Comparison of ENCODE assay signal across 21 mouse cellular contexts in the genomic region with DNA sequence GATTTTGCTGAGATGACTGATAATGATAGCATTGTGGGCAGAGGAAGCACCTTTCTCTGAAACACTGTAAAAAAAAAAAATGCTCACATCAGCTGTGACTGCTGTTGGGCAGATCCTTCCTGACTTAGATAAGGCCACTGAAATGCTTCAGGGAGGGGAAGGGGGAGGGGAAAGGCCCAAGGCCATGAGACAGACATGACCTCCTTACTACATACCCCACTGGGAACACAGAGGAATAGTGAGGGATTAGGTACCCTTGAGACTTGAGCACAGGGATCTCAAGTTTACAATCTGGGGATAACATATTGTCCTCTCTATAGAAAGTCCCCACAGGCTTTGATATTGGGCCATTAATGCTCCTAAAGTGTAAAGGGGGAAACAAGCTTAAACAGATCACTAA.
A peak's percentile ranks its signal among the peaks of the same experiment; 100 is the strongest.
DNase-seq lines count a peak whose midpoint lies in the region; ATAC-seq and TF ChIP-seq lines count a peak whose summit lies in the region.
"Had no signal": no experiment of that assay in that cellular context is flagged by ENCODE, and none has a peak within 500 bp of the region (broad histone marks: within the 10 kb centered on the region; RNA-seq: fewer than 3 reads in every experiment).

No protein-coding gene starts in this region.

- H3K4me1 ChIP-seq in heart, embryonic 15.5 days (replicated peaks): no peaks in the 10 kb centered on the region
- H3K4me1 ChIP-seq in liver, adult 2 months (ENCODE audit: control insufficient read depth, insufficient read depth, low read length): no peaks in the 10 kb centered on the region; the same call in 1 of the 2 replicates
- H3K4me1 ChIP-seq: embryonic facial prominence, embryonic 13.5 days; forebrain, embryonic 15.5 days; limb, embryonic 12.5 days; megakaryocyte, embryonic 14.5 days had no signal

- no peaks in the 10 kb centered on the region for H3K9me3 ChIP-seq in heart, embryonic 15.5 days (replicated peaks)
- H3K9me3 ChIP-seq: embryonic facial prominence, embryonic 13.5 days; forebrain, embryonic 15.5 days; limb, embryonic 12.5 days; megakaryocyte, embryonic 14.5 days had no signal

- H3K79me2 ChIP-seq in liver, adult 2 months (ENCODE audit: control insufficient read depth, insufficient read depth, low read length): no peaks in the 10 kb centered on the region

- no peak for TF ChIP-seq CTCF in liver, adult 2 months (IDR thresholded peaks at IDR 0.05; ENCODE audit: low read depth, low read length)

- H3K4me3 ChIP-seq in heart, embryonic 15.5 days: no peak overlapping the region
- no peak overlapping the region for H3K4me3 ChIP-seq in liver, adult 2 months (ENCODE audit: insufficient read depth, low read depth, low read length)
- H3K4me3 ChIP-seq: embryonic facial prominence, embryonic 13.5 days; forebrain, embryonic 15.5 days; limb, embryonic 12.5 days; megakaryocyte, embryonic 14.5 days; myocyte had no signal

- no peak overlapping the region for H3K9ac ChIP-seq in heart, embryonic 15.5 days
- no peak overlapping the region for H3K9ac ChIP-seq in liver, adult 2 months (ENCODE audit: low read depth, low read length)
- H3K9ac ChIP-seq: embryonic facial prominence, embryonic 13.5 days; forebrain, embryonic 15.5 days; limb, embryonic 12.5 days; liver, embryonic 14.5 days had no signal

- DNase-seq in heart, adult 8-10 months (ENCODE audit: low spot score): no peak
- DNase-seq in liver, adult 2 months (ENCODE audit: extremely low read depth, low read depth, low spot score): peak; percentile 5
- DNase-seq in liver: no peak
- DNase-seq in ovary, postnatal 36 days (ENCODE audit: low spot score): peak; percentile 5
- no peak for DNase-seq in ovary, postnatal 14 days (ENCODE audit: low spot score)
- DNase-seq: cerebellum, adult 9-10 months; gastrocnemius, postnatal 14 days; heart, adult 18-20 months; heart, postnatal 4 days; kidney, adult 18-20 months; lung, postnatal 10 days; right cerebral cortex, adult 18-20 months had no signal

- 0 out of 2 replicates have a peak, but pooled peaks have one; percentile 35 for ATAC-seq in heart, embryonic 15.5 days (replicated peaks; ENCODE audit: insufficient number of reproducible peaks, insufficient read depth, low FRiP score, low read depth)
- no peak for ATAC-seq in megakaryocyte, adult 5-6 weeks (ENCODE audit: poor library complexity, severe bottlenecking)
- ATAC-seq: forebrain, embryonic 15.5 days had no signal

- no peaks in the 10 kb centered on the region for H3K36me3 ChIP-seq in heart, embryonic 15.5 days
- H3K36me3 ChIP-seq in liver, adult 2 months (ENCODE audit: control insufficient read depth, insufficient read depth, low read length): no peaks in the 10 kb centered on the region
- H3K36me3 ChIP-seq: embryonic facial prominence, embryonic 13.5 days; forebrain, embryonic 15.5 days; limb, embryonic 12.5 days had no signal

- H3K4me2 ChIP-seq in heart, embryonic 15.5 days: no peak overlapping the region
- H3K4me2 ChIP-seq: embryonic facial prominence, embryonic 13.5 days; forebrain, embryonic 15.5 days; limb, embryonic 12.5 days had no signal

- no peak for TF ChIP-seq POLR2A in liver, adult 2 months (IDR thresholded peaks at IDR 0.05; ENCODE audit: extremely low read depth, insufficient read depth, low read length)

- H3K27ac ChIP-seq in heart, embryonic 15.5 days: no peak overlapping the region
- H3K27ac ChIP-seq in liver, adult 2 months (replicated peaks; ENCODE audit: insufficient read depth, low read depth, low read length): no peak overlapping the region
- H3K27ac ChIP-seq: embryonic facial prominence, embryonic 13.5 days; forebrain, embryonic 15.5 days; limb, embryonic 12.5 days; liver, embryonic 14.5 days; stomach, postnatal 0 days had no signal

- no peaks in the 10 kb centered on the region for H3K27me3 ChIP-seq in heart, embryonic 15.5 days
- no peaks in the 10 kb centered on the region for H3K27me3 ChIP-seq in liver, adult 2 months (ENCODE audit: control insufficient read depth, insufficient read depth, low read length)
- H3K27me3 ChIP-seq: embryonic facial prominence, embryonic 13.5 days; forebrain, embryonic 15.5 days; limb, embryonic 12.5 days; megakaryocyte, embryonic 14.5 days had no signal

Comparison
In these comparisons a context has a peak if more than half of its experiments do, and no peak if none do; other contexts are left out.
1. DNase-seq: peak in liver, adult 2 months (single experiment) and ovary, postnatal 36 days (single experiment); none in heart, adult 8-10 months (single experiment), liver (single experiment) and ovary, postnatal 14 days (single experiment).